In the genomic region with DNA sequence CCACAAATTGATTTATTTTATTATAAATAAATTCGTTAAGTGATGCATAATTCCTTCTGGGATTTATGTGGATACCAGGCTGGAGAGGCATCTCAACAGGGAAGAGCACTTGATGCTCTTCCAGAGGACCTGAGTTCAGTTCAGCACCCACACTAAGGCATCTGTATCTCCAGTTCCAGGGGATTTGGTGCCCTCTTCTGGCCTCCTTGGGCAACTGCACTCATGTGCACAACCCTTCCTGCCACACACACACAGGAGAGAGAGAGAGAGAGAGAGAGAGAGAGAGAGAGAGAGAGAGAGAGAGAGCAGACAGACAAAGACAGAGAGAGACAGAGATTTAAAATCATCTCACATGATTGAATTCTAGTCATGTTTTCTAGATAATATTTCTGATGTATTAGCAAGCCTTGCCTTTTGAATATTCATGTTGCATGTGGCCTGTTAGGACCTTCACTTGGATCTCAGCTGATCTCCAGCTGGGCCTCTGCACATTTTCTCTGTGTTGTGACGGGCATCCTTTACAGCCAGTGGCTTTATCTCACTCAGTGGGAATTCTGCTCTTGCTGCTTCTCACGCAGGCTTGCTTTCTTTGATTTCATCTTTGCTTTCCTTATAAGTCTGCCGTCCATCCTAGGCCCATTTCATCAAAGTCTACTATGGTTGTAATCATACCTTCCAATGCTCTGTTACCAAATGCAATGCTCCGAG, we compare ENCODE assay signal across 16 mouse cellular contexts.
DNase-seq lines count a peak whose midpoint lies in the region; TF ChIP-seq lines count a peak whose summit lies in the region.
"Had no signal": no experiment of that assay in that cellular context is flagged by ENCODE, and none has a peak within 500 bp of the region (broad histone marks: within the 10 kb centered on the region; RNA-seq: fewer than 3 reads in every experiment).

No protein-coding gene starts in this region.

- peak; percentile 1; the same call in 1 of the 2 replicates for TF ChIP-seq CTCF in left cerebral cortex, adult 2 months (IDR thresholded peaks at IDR 0.05)
- TF ChIP-seq CTCF in E14TG2a.4 (conservative IDR thresholded peaks at IDR 0.05; ENCODE audit: low read length) = peak; percentile 55

- no peaks in the 10 kb centered on the region for H3K27me3 ChIP-seq in E14TG2a.4 (ENCODE audit: insufficient read depth, low read length)
- H3K27me3 ChIP-seq in embryonic facial prominence, embryonic 10.5 days (replicated peaks; ENCODE audit: low read depth, poor library complexity, severe bottlenecking) = no peaks in the 10 kb centered on the region
- H3K27me3 ChIP-seq: heart, embryonic 12.5 days; intestine, embryonic 15.5 days; liver, embryonic 12.5 days; midbrain, embryonic 15.5 days; neural tube, embryonic 13.5 days had no signal

- H3K4me1 ChIP-seq in E14TG2a.4 (replicated peaks; ENCODE audit: low read depth, low read length) = peaks cover 6% of the 10 kb centered on the region
- no peaks in the 10 kb centered on the region for H3K4me1 ChIP-seq in embryonic facial prominence, embryonic 10.5 days
- H3K4me1 ChIP-seq: intestine, embryonic 15.5 days; liver, embryonic 12.5 days; midbrain, embryonic 15.5 days; neural tube, embryonic 13.5 days had no signal

- H3K27ac ChIP-seq in left cerebral cortex, adult 2 months = no peak overlapping the region
- H3K27ac ChIP-seq in embryonic facial prominence, embryonic 10.5 days (replicated peaks) = no peak overlapping the region
- H3K27ac ChIP-seq: intestine, embryonic 15.5 days; liver, embryonic 12.5 days; midbrain, embryonic 15.5 days; neural tube, embryonic 13.5 days had no signal

- peaks cover 7% of the 10 kb centered on the region; the same call in 1 of the 2 replicates for H3K9me3 ChIP-seq in E14TG2a.4 (ENCODE audit: low read length)
- H3K9me3 ChIP-seq in embryonic facial prominence, embryonic 10.5 days = peaks cover 12% of the 10 kb centered on the region; the same call in 1 of the 2 replicates
- H3K9me3 ChIP-seq: intestine, embryonic 15.5 days; liver, embryonic 12.5 days; midbrain, embryonic 15.5 days had no signal

- H3K36me3 ChIP-seq in E14TG2a.4 (ENCODE audit: insufficient read depth, low read length) = no peaks in the 10 kb centered on the region
- H3K36me3 ChIP-seq in embryonic facial prominence, embryonic 10.5 days (replicated peaks) = no peaks in the 10 kb centered on the region
- H3K36me3 ChIP-seq: heart, embryonic 12.5 days; intestine, embryonic 15.5 days; liver, embryonic 12.5 days; midbrain, embryonic 15.5 days; neural tube, embryonic 13.5 days had no signal

- no peak overlapping the region for H3K4me3 ChIP-seq in left cerebral cortex, adult 2 months
- H3K4me3 ChIP-seq in E14TG2a.4 (replicated peaks; ENCODE audit: low read length) = no peak overlapping the region
- no peak overlapping the region for H3K4me3 ChIP-seq in embryonic facial prominence, embryonic 10.5 days
- H3K4me3 ChIP-seq: heart, embryonic 12.5 days; intestine, embryonic 15.5 days; liver, embryonic 12.5 days; midbrain, embryonic 15.5 days; neural tube, embryonic 13.5 days had no signal

- no peak for DNase-seq in left cerebral cortex, adult 2 months (ENCODE audit: extremely low spot score in 1 of 2, low spot score in 2 of 2)
- no peak for DNase-seq in left cerebral cortex, postnatal 14 days (ENCODE audit: low spot score in 2 of 2)
- peak; percentile 53 for DNase-seq in R1 (ENCODE audit: low read depth, low spot score)
- peak; percentile 45 to 50 for DNase-seq in cerebellum, postnatal 25 days
- DNase-seq in embryonic facial prominence, embryonic 10.5 days (ENCODE audit: low spot score) = no peak
- DNase-seq in right cerebral cortex, postnatal 10 days (ENCODE audit: low spot score in 2 of 2) = no peak
- DNase-seq: gastrocnemius, postnatal 10 days; kidney, postnatal 36 days; lung, postnatal 36 days; thymus, postnatal 36 days had no signal

- intact Hi-C loops in left cerebral cortex, adult 2 months (cut with DNase I) = no loop called here
- intact Hi-C loops in left cerebral cortex, postnatal 14 days (cut with DNase I) = no loop called here

- 88% methylated on average over 5 of the region's 5 CpGs for WGBS in embryonic facial prominence, embryonic 10.5 days

Comparison
In these comparisons a context has a peak if more than half of its experiments do, and no peak if none do; other contexts are left out.
1. DNase-seq: peak in R1 (single experiment) and cerebellum, postnatal 25 days (2 of 2); none in left cerebral cortex, adult 2 months (0 of 2), left cerebral cortex, postnatal 14 days (0 of 2), embryonic facial prominence, embryonic 10.5 days (single experiment) and right cerebral cortex, postnatal 10 days (0 of 2).